Mouse (Mus musculus) limb, embryonic 10.5 days (tissue): ENCODE measurements around the gene Cdh1. TPM values are rescaled to one million over a fixed set of nuclear protein-coding genes. Genes with fewer than 3 reads are reported as not detected.

Experiments
- DNase-seq: peaks from one replicate; pipeline ENCODE4 v3.0.0-alpha.2; 2017; ENCODE audit warnings: low spot score
- H3K27ac ChIP-seq: fragments of 300-500 bp; sonication (generic); 2 replicates; pipeline ENCODE4 v1.5.1; 2016; ENCODE audit warnings: mild to moderate bottlenecking
- H3K27me3 ChIP-seq: fragments of 300-500 bp; sonication (generic); 2 replicates; pipeline ENCODE4 v1.6.1; 2016; ENCODE audit warnings: low read depth, mild to moderate bottlenecking; ENCODE audit not compliant: poor library complexity, severe bottlenecking
- H3K36me3 ChIP-seq: fragments of 300-500 bp; sonication (generic); 2 replicates; pipeline ENCODE4 v1.6.1; 2016; ENCODE audit warnings: mild to moderate bottlenecking, moderate library complexity
- H3K4me1 ChIP-seq: fragments of 300-500 bp; sonication (generic); 2 replicates; pipeline ENCODE4 v1.6.1; 2016
- H3K4me3 ChIP-seq: fragments of 300-500 bp; sonication (generic); 2 replicates; pipeline ENCODE4 v1.5.1; 2016; ENCODE audit warnings: mild to moderate bottlenecking, moderate library complexity
- H3K9me3 ChIP-seq: fragments of 300-500 bp; sonication (generic); replicated peaks from 2 replicates; pipeline ENCODE4 v1.6.1; 2016; ENCODE audit warnings: mild to moderate bottlenecking
- WGBS: fragments of 180-500 bp; shearing (Covaris S2); methylation state at CpG from one replicate; pipeline ENCODE4 v1.1.7; 2016; 5-methylcytosine and 5-hydroxymethylcytosine counted together
- polyA plus RNA-seq: library from polyadenylated mRNA; unstranded; fragments of >200 nt; fragmentation: Nextera tagmentation; extraction: Ambion mirVana; gene quantifications from 2 replicates; pipeline ENCODE4 v1.2.1, GENCODE M21; 2016

The Cdh1 gene
- polyA plus RNA-seq, 1 experiment from 2014 or later: 16.4 TPM

DNA sequence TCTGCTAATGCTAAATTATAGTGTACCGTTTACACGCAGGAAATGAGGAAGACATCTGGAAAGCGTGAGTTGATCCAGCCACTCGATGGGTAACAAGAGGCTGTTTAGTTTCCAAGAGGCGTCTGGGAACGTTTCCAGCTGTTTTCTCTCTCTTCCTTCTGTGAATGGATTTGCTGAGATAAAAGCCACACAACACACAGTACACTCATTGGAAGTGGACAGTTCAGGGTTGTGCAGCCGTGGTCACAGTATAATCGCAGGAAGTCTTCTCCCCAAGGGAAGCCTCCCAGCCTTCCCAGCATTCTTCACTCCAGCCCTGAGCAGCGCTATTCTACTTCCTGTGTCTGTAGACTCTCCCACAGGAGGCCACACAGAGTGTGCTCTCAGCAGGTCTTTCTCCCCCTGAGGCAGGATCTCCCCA is 101.8 kb downstream of the Cdh1 start:
- H3K27ac ChIP-seq: peak overlapping the region; percentile 64; the same call in 1 of the 2 replicates
- DNase-seq: no peak

GRCm38 (mm10) chr8:106706194-106706593 is 103.0 kb downstream of the Cdh1 start:
- H3K4me1 ChIP-seq: peaks cover 9% of the 10 kb centered on the region; the same call in 1 of the 2 replicates
- no peaks in the 10 kb centered on the region for H3K27me3 ChIP-seq
- DNase-seq: no peak
- no peak overlapping the region for H3K4me3 ChIP-seq
- no peaks in the 10 kb centered on the region for H3K9me3 ChIP-seq
- peak overlapping the region; percentile 14; the same call in 1 of the 2 replicates for H3K27ac ChIP-seq
- 90% methylated on average over 6 of the region's 6 CpGs for WGBS
- peaks cover 35% of the 10 kb centered on the region for H3K36me3 ChIP-seq

More for the DNA sequence above, 101.8 kb downstream of the Cdh1 start:
- no peaks in the 10 kb centered on the region for H3K27me3 ChIP-seq
- peaks cover 48% of the 10 kb centered on the region for H3K36me3 ChIP-seq
- no peaks in the 10 kb centered on the region for H3K9me3 ChIP-seq
- WGBS: 51% methylated on average over 9 of the region's 9 CpGs
- H3K4me3 ChIP-seq: no peak overlapping the region
- peaks cover 9% of the 10 kb centered on the region; the same call in 1 of the 2 replicates for H3K4me1 ChIP-seq

DNA sequence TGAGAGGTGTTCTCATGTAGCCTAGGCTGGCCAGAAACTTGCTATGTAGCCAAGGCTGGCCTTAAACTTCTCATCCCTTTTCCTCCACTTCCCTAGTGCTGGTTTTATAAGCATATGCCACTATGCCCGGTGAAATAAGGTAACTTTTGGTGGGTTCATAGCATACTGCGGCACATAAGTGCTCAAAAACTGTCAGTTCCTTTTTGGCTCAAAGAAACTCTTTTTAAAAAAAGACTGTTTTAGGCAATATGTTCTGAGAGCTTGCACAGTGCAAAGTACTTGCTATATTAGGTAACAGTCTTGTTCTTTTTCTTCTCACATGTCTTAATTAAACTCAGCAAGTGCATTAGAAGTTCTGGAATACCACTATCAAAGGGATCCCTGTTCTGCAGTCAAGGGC is 106.9 kb downstream of the Cdh1 start:
- H3K36me3 ChIP-seq: peaks cover 18% of the 10 kb centered on the region
- DNase-seq: no peak
- H3K4me1 ChIP-seq: peaks cover 2% of the 10 kb centered on the region; the same call in 1 of the 2 replicates
- H3K4me3 ChIP-seq: no peak overlapping the region
- WGBS: 92% methylated on average over 2 of the region's 2 CpGs
- no peaks in the 10 kb centered on the region for H3K27me3 ChIP-seq
- no peaks in the 10 kb centered on the region for H3K9me3 ChIP-seq
- no peak overlapping the region for H3K27ac ChIP-seq

- no peak for DNase-seq
- H3K9me3 ChIP-seq: no peaks in the 10 kb centered on the region
- no peak overlapping the region; the same call in 1 of the 2 replicates for H3K27ac ChIP-seq
- H3K4me1 ChIP-seq: no peaks in the 10 kb centered on the region
- peaks cover 14% of the 10 kb centered on the region; the same call in 1 of the 2 replicates for H3K36me3 ChIP-seq
- no peaks in the 10 kb centered on the region for H3K27me3 ChIP-seq
- WGBS: 95% methylated on average over 3 of the region's 3 CpGs
- H3K4me3 ChIP-seq: no peak overlapping the region
These were observed 109.3 kb downstream of the Cdh1 start for GRCm38 (mm10) chr8:106712487-106712886.

GRCm38 (mm10) chr8:106714297-106714696 is 111.1 kb downstream of the Cdh1 start:
- WGBS: 82% methylated on average over 4 of the region's 4 CpGs
- DNase-seq: no peak
- Histone ChIP-seq H3K4me1 (peaks cover 8% of the 10 kb centered on the region), H3K4me3 (no peak overlapping the region), H3K36me3 (peaks cover 18% of the 10 kb centered on the region; the same call in 1 of the 2 replicates), H3K27me3 (no peaks in the 10 kb centered on the region), H3K27ac (no peak overlapping the region), H3K9me3 (no peaks in the 10 kb centered on the region)

- Histone ChIP-seq H3K4me1 (peaks cover 11% of the 10 kb centered on the region), H3K27ac (no peak overlapping the region), H3K4me3 (no peak overlapping the region), H3K36me3 (peaks cover 37% of the 10 kb centered on the region), H3K9me3 (no peaks in the 10 kb centered on the region), H3K27me3 (no peaks in the 10 kb centered on the region)
- WGBS: 33% methylated on average over 17 of the region's 17 CpGs
- peak; percentile 77 for DNase-seq
These were observed 114.9 kb downstream of the Cdh1 start for GRCm38 (mm10) chr8:106718091-106718500.

Other genes starting within 250 kb of the Cdh1 start
- gene Zfp90, start 188.0 kb upstream of the Cdh1 start, polyA plus RNA-seq: 21.6 and 28.7 TPM in 2 replicates
- gene 6030452D12Rik, start 102.8 kb upstream of the Cdh1 start, polyA plus RNA-seq: not detected in 2 replicates
- gene Cdh3, start 92.5 kb upstream of the Cdh1 start, polyA plus RNA-seq: 29.7 and 34.5 TPM in 2 replicates
- gene Gm10073, start 29.9 kb upstream of the Cdh1 start, polyA plus RNA-seq: 7.9 and 8.0 TPM in 2 replicates
- 15.5 and 16.1 TPM in 2 replicates for gene Tango6, start 79.7 kb downstream of the Cdh1 start, polyA plus RNA-seq